Mouse (Mus musculus): ENCODE results near the gene Cyp2c39. TPM values are rescaled to one million over a fixed set of nuclear protein-coding genes. Genes with fewer than 3 reads are reported as not detected.
"Not testable (repeated sequence)": the region's sequence is repeated elsewhere in the genome, so short reads cannot be mapped to it uniquely, and the experiment has no call there.

Gene Cyp2c39
- not detected for total RNA-seq (2021)

DNA sequence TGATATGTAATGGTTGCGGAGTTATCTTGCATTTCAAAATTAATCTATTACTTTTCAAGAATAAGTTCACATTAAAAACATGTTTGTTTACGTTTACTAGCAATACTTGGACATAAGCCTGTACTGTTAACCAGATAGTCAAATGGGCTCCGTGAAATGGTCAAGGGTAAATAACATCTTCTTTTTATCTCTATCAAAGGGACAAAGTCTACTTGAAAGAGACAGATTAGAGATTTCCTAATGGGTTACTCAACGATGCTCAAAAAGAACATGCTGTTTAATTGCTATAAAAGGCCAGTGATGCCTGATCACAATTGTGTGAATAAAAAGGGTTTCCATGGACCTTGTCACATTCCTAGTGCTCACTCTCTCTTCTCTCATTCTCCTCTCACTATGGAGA, at the start of gene Cyp2c39:
Gene Cyp2c39 (plus strand): TSS at position 329 of the 400 bp plus-strand sequence.
- no peak for DNase-seq
- intact Hi-C loops (cut with DNase I): no loop called here

DNA sequence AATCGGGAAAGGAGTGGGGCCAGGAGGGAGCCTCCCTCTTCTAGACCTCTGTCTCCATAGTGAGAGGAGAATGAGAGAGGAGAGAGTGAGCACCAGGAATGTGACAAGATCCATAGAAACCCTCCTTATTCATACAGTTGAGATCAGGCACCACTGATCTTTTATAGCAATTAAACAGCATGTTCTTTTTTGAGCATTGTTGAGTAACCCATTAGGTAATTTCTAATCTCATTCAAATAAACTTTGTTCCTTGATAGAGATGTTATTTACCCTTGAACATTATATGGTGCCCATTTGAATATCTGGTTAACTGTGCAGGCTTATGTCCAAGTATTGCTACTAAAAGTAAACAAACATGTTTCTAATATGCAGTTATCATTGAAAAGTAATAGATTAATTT, 47.7 kb upstream of the Cyp2c39 start, which contains the start of gene Cyp2c38:
Gene Cyp2c38 (minus strand): TSS at position 135 of the 400 bp plus-strand sequence.
- intact Hi-C loops (cut with DNase I): no loop called here
- DNase-seq: no peak

DNA sequence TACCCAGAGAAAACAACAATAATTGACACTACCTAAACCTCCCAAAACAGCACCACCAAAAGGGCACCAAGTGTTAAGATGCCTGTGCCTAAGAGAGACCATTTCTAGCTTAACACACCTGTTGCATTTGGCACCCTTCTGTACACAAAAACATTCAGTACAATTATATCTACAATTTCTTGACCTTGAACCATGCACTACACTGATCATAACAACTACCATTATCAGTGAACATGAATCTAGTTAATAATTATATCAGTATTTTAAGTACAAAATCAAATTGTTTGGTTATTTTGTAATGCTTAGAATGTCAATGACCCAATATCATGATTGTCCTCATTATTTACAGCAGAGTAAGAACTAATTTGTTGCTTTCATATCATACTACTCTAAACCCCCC, 46.7 kb upstream of the Cyp2c39 start:
- intact Hi-C loops (cut with DNase I): no loop called here
- no peak for DNase-seq

DNA sequence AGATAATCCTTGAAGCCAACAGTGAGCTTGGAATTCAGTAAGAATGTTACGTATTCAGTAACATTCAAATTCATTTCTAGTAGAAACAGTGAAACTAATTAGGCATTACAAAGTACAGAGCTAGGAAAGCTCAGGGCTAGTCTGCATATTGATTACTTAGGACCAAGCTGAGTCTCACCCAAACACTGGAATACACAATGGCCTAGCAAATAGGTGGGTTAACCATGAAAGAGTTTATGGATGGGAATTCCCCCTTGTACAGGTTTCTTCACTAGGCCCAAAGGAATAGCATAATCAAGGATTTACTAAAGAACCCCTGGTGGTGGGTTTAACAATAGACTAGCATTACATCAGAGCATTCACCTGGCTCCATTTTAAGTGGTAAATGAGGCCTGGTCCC, 26.7 kb upstream of the Cyp2c39 start:
- intact Hi-C loops (cut with DNase I); DNase-seq: not testable (repeated sequence)

DNA sequence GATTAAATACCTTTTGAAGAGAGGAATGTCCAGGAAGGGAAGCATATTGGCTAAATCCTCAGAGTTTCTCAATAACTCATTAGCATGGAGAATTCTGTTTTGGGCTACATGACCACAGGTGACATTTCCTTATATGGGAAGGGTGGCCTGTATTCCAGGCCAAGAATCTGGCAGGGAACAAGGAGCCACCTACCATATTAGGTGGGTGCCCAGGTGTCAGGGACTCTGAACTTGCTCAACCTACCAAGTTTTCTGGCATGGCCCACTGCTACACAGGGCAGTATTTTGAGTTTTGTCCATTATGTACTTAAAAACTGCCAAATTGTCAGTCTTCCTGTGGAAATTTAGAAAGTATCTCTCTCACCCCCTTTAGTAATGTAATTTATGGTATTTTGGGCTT, 4.3 kb upstream of the Cyp2c39 start:
- intact Hi-C loops (cut with DNase I): no loop called here
- no peak for DNase-seq

DNA sequence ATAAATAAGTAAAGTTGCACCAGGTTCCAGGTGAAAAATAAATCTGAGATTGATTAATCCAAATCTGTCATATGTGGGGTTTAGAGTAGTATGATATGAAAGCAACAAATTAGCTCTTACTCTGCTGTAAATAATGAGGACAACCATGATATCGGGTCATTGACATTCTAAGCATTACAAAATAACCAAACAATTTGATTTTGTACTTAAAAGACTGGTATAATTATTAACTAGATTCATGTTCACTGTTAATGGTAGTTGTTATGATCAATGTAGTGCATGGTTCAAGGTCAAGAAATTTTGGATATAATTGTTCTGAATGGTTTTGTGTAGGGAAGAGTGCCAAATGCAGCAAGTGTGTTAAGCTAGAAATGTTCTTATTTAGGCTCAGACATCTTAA, 1.1 kb upstream of the Cyp2c39 start:
- intact Hi-C loops (cut with DNase I): no loop called here
- DNase-seq: no peak

Other genes with a start within 250 kb of the Cyp2c39 start
- gene Cyp2c29, start 241.5 kb upstream of the Cyp2c39 start, total RNA-seq (2021): not detected
- not detected for gene Cyp2c38, start 47.8 kb upstream of the Cyp2c39 start, total RNA-seq (2021)
- not detected for gene Cyp2c67, start 138.2 kb downstream of the Cyp2c39 start, total RNA-seq (2021)
- gene Cyp2c68, start 230.2 kb downstream of the Cyp2c39 start, total RNA-seq (2021): not detected